Mouse (Mus musculus) liver, embryonic 16.5 days (tissue): ENCODE data around the gene Cacnb4. TPM values are rescaled to one million over a fixed set of nuclear protein-coding genes. Genes with fewer than 3 reads are reported as not detected.

Experiments used
- ATAC-seq: fragments of 200-750 bp; cut with Nextera tagmentation; 2 replicates; pipeline ENCODE4 v1.8.0; 2017; ENCODE audit warnings: low read depth, mild to moderate bottlenecking, moderate number of reproducible peaks, moderate library complexity
- H3K27ac ChIP-seq: fragments of 300-500 bp; sonication (generic); 2 replicates; pipeline ENCODE4 v1.5.1; 2014; ENCODE audit warnings: mild to moderate bottlenecking, low read length
- H3K27me3 ChIP-seq: fragments of 300-500 bp; sonication (generic); 2 replicates; pipeline ENCODE4 v1.6.1; 2014; ENCODE audit warnings: low read depth, low read length, mixed read lengths; ENCODE audit not compliant: control insufficient read depth, insufficient read depth
- H3K36me3 ChIP-seq: fragments of 300-500 bp; sonication (generic); 2 replicates; pipeline ENCODE4 v1.6.1; 2014; ENCODE audit warnings: mild to moderate bottlenecking; ENCODE audit not compliant: control insufficient read depth, insufficient read depth
- H3K4me1 ChIP-seq: fragments of 300-500 bp; sonication (generic); 2 replicates; pipeline ENCODE4 v1.6.1; 2014; ENCODE audit warnings: low read depth, low read length, mixed read lengths; ENCODE audit not compliant: control insufficient read depth
- H3K4me2 ChIP-seq: fragments of 300-500 bp; sonication (generic); 2 replicates; pipeline ENCODE4 v1.6.1; 2014; ENCODE audit warnings: low read depth, low read length, mixed read lengths
- H3K4me3 ChIP-seq: fragments of 300-500 bp; sonication (generic); 2 replicates; pipeline ENCODE4 v1.5.1; 2014; ENCODE audit warnings: low read depth, mild to moderate bottlenecking, low read length
- H3K9ac ChIP-seq: fragments of 300-500 bp; sonication (generic); 2 replicates; pipeline ENCODE4 v1.6.1; 2014; ENCODE audit warnings: low read depth, low read length
- H3K9me3 ChIP-seq: fragments of 300-500 bp; sonication (generic); replicated peaks from 2 replicates; pipeline ENCODE4 v1.6.1; 2016; ENCODE audit warnings: low read length; ENCODE audit not compliant: control insufficient read depth
- WGBS: fragments of 180-500 bp; shearing (Covaris S2); extraction: QIAGEN DNeasy Blood & Tissue Kit; methylation state at CpG from one replicate; pipeline ENCODE4 v1.1.7; 2014; ENCODE audit not compliant: insufficient replicate concordance; 5-methylcytosine and 5-hydroxymethylcytosine counted together
- polyA plus RNA-seq: library from polyadenylated mRNA; unstranded; fragments of >200 nt; fragmentation: Nextera tagmentation; extraction: Ambion mirVana; gene quantifications from 2 replicates; pipeline ENCODE4 v1.2.1, GENCODE M21; 2015

The Cacnb4 gene
- polyA plus RNA-seq, 1 experiment from 2014 or later, result 0.12 TPM

- ATAC-seq, result no peak
- H3K27me3 ChIP-seq, result no peaks in the 10 kb centered on the region
- no peak overlapping the region for H3K27ac ChIP-seq
- H3K9me3 ChIP-seq, result no peaks in the 10 kb centered on the region
- H3K4me3 ChIP-seq, result no peak overlapping the region
- H3K4me2 ChIP-seq, result no peak overlapping the region
- no peak overlapping the region for H3K9ac ChIP-seq
- WGBS, result 78% methylated on average over 4 of the region's 4 CpGs
- no peaks in the 10 kb centered on the region for H3K4me1 ChIP-seq
- no peaks in the 10 kb centered on the region for H3K36me3 ChIP-seq
These were observed 135.6 kb downstream of the Cacnb4 start for GRCm38 (mm10) chr2:52541068-52541467.

- ATAC-seq, result no peak
- WGBS, result 63% methylated on average over 6 of the region's 6 CpGs
- Histone ChIP-seq H3K9me3 (no peaks in the 10 kb centered on the region), H3K27me3 (no peaks in the 10 kb centered on the region), H3K4me3 (no peak overlapping the region), H3K27ac (no peak overlapping the region), H3K4me2 (no peak overlapping the region), H3K9ac (no peak overlapping the region), H3K36me3 (no peaks in the 10 kb centered on the region), H3K4me1 (no peaks in the 10 kb centered on the region)
These were observed 137.3 kb downstream of the Cacnb4 start for GRCm38 (mm10) chr2:52539318-52539717.

- ATAC-seq, result no peak
- Histone ChIP-seq H3K4me3 (no peak overlapping the region), H3K9me3 (no peaks in the 10 kb centered on the region), H3K27ac (no peak overlapping the region), H3K36me3 (no peaks in the 10 kb centered on the region), H3K4me2 (no peak overlapping the region), H3K9ac (no peak overlapping the region), H3K27me3 (no peaks in the 10 kb centered on the region), H3K4me1 (no peaks in the 10 kb centered on the region)
- WGBS, result 61% methylated on average over 3 of the region's 3 CpGs
These were observed 139.0 kb downstream of the Cacnb4 start for GRCm38 (mm10) chr2:52537645-52538044.

- WGBS, result 76% methylated on average over 9 of the region's 9 CpGs
- Histone ChIP-seq H3K36me3 (no peaks in the 10 kb centered on the region), H3K27ac (no peak overlapping the region), H3K27me3 (no peaks in the 10 kb centered on the region), H3K4me2 (no peak overlapping the region), H3K4me3 (no peak overlapping the region), H3K9me3 (no peaks in the 10 kb centered on the region), H3K4me1 (no peaks in the 10 kb centered on the region), H3K9ac (no peak overlapping the region)
- ATAC-seq, result no peak
These were observed 139.5 kb downstream of the Cacnb4 start for GRCm38 (mm10) chr2:52537155-52537554.

- H3K36me3 ChIP-seq, result no peaks in the 10 kb centered on the region
- no peak overlapping the region for H3K4me3 ChIP-seq
- H3K4me2 ChIP-seq, result no peak overlapping the region
- H3K4me1 ChIP-seq, result no peaks in the 10 kb centered on the region
- ATAC-seq, result no peak
- H3K27me3 ChIP-seq, result no peaks in the 10 kb centered on the region
- WGBS, result 70% methylated on average over 4 of the region's 4 CpGs
- no peak overlapping the region for H3K9ac ChIP-seq
- no peak overlapping the region for H3K27ac ChIP-seq
- no peaks in the 10 kb centered on the region for H3K9me3 ChIP-seq
These were observed 140.1 kb downstream of the Cacnb4 start for GRCm38 (mm10) chr2:52536511-52536910.

GRCm38 (mm10) chr2:52533696-52534095 lies 142.9 kb downstream of the Cacnb4 start:
- no peaks in the 10 kb centered on the region for H3K9me3 ChIP-seq
- H3K4me1 ChIP-seq, result no peaks in the 10 kb centered on the region
- no peak overlapping the region for H3K9ac ChIP-seq
- no peak overlapping the region for H3K4me3 ChIP-seq
- WGBS, result 55% methylated on average over 5 of the region's 5 CpGs
- no peaks in the 10 kb centered on the region for H3K36me3 ChIP-seq
- H3K27me3 ChIP-seq, result no peaks in the 10 kb centered on the region
- no peak overlapping the region for H3K4me2 ChIP-seq
- H3K27ac ChIP-seq, result no peak overlapping the region
- no peak for ATAC-seq

GRCm38 (mm10) chr2:52530521-52530920 lies 146.1 kb downstream of the Cacnb4 start:
- H3K27me3 ChIP-seq, result no peaks in the 10 kb centered on the region
- H3K36me3 ChIP-seq, result no peaks in the 10 kb centered on the region
- no peak overlapping the region for H3K9ac ChIP-seq
- H3K4me3 ChIP-seq, result no peak overlapping the region
- no peak overlapping the region for H3K4me2 ChIP-seq
- no peaks in the 10 kb centered on the region for H3K9me3 ChIP-seq
- ATAC-seq, result no peak
- 74% methylated on average over 2 of the region's 2 CpGs for WGBS
- H3K27ac ChIP-seq, result no peak overlapping the region
- H3K4me1 ChIP-seq, result no peaks in the 10 kb centered on the region

GRCm38 (mm10) chr2:52529245-52529644 lies 147.4 kb downstream of the Cacnb4 start:
- WGBS, result 66% methylated on average over 7 of the region's 7 CpGs
- no peak for ATAC-seq
- no peak overlapping the region for H3K4me2 ChIP-seq

GRCm38 (mm10) chr2:52525876-52526592 lies 150.6 kb downstream of the Cacnb4 start:
- Histone ChIP-seq H3K27me3 (no peaks in the 10 kb centered on the region), H3K4me3 (no peak overlapping the region), H3K9me3 (no peaks in the 10 kb centered on the region), H3K27ac (no peak overlapping the region), H3K4me1 (no peaks in the 10 kb centered on the region), H3K9ac (no peak overlapping the region), H3K36me3 (no peaks in the 10 kb centered on the region), H3K4me2 (no peak overlapping the region)
- WGBS, result 33% methylated on average over 11 of the region's 11 CpGs
- ATAC-seq, result no peak

More at GRCm38 (mm10) chr2:52529245-52529644, 147.4 kb downstream of the Cacnb4 start:
- H3K9ac ChIP-seq, result no peak overlapping the region
- no peak overlapping the region for H3K4me3 ChIP-seq
- no peaks in the 10 kb centered on the region for H3K27me3 ChIP-seq
- no peaks in the 10 kb centered on the region for H3K36me3 ChIP-seq
- no peaks in the 10 kb centered on the region for H3K4me1 ChIP-seq
- no peak overlapping the region for H3K27ac ChIP-seq
- no peaks in the 10 kb centered on the region for H3K9me3 ChIP-seq
